Mouse (Mus musculus) megakaryocyte, embryonic 14.5 days (primary cell): ENCODE measurements around the gene Ccna2.

Experiments
- FLI1 ChIP-seq: IDR thresholded peaks from 2 replicates; pipeline ENCODE4 v1.6.1; 2012; ENCODE audit warnings: low read length, inconsistent platforms, mixed read lengths
- GATA1 ChIP-seq: IDR thresholded peaks from 3 replicates; pipeline ENCODE4 v1.6.1; 2012; ENCODE audit warnings: mixed read lengths, low read length, inconsistent platforms, borderline replicate concordance

DNA sequence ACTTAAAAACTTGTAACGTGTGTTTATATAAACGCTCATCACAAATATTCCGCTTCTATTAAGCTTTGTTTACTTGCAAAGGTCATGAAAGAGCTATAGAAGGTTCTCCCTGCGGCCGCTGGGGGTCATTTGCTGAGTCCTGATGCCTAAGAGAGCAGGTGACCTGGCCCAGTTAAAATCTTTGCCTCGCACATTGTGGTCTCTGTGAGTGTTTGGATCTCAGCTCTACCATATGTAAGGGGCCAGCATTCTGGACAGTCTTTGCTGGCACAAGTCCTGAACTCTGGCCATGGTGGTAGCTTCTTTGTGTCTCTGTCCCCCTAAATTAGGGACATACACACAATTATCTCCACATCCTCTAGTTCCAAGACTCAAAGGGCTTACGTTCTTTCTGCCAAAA lies 39.2 kb downstream of the Ccna2 start:
- TF ChIP-seq GATA1 (no peak), FLI1 (no peak)
